Mouse (Mus musculus) MEL-GATA-1-ER (cell line): ENCODE measurements at regions not wholly inside any gene's neighbourhood (a gene's known extent, or its start where the extent isn't known, plus 50 kb on each side); places are given as distances from the start of the nearest gene placed in this dataset.
A peak's percentile ranks its signal among the peaks of the same experiment; 100 is the strongest.

ENCODE experiments used
- DNase-seq: peaks from one replicate; pipeline ENCODE4 v3.0.0-alpha.2; 2012; ENCODE audit warnings: low read depth; ENCODE audit errors: extremely low read depth

GRCm38 (mm10) chr15:97188545-97188944 is 58.4 kb upstream of the Pced1b start:
- no peak for DNase-seq

DNA sequence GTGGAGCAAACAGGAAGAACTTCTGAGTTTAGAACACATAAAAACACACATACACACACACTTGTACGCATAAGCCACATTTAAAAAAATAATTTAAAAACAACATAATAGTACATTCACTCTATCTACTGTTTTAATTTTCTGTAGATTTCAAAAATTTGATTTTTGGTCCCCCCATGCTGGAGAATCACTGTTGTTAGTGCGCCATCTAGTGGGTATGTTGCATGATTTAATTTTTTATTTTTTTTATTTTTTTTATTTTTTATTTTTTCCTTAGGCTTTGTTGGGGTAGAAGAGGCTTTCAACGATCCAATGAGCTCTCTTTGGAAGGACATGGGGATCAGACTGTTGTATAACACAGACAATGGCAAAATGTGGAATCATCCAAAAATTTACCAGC is 59.1 kb upstream of the Pced1b start:
- DNase-seq, result peak; percentile 13

DNA sequence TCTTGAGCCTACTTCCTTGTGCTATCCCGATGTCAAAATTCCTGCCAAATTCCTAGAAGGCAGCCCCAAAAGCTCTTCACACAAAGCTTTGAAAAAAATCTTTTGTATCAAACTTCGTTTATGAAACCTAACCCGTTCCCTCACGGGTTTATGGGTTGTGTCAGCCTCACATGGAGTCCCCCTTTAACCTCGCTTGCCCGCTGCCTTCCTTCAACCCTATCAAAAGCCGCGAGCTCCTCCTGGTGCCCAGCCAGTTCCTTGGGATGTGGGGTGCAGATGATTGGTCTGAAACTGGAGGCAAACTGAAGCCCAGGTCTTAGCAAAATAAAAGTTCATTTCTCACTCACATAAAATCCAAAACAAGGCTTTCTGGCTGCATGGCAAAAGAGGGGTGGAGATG is 60.9 kb upstream of the Pced1b start:
- no peak for DNase-seq

DNA sequence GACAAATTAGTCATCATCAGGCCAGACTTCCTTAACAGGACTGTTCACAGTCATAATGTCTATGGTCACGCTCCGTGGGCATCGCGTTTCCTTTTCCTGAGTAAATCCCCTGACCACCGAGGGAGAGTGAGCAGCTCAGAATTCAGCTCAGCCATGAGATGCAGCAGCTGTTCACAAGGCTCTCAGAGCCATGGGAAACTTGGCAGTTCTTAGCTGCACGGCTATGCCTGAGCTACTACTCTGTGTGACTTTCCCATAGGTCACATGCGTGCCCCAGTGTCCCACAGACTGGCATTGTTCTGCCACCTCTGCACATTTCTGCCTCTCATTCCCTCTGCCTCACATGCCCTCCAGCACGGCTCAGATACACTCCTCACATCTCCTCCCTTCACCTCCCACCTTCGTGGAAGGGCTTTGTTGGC is 64.3 kb upstream of the Pced1b start:
- no peak for DNase-seq

GRCm38 (mm10) chr15:97180970-97181669 is 65.8 kb upstream of the Pced1b start:
- DNase-seq, result no peak

DNA sequence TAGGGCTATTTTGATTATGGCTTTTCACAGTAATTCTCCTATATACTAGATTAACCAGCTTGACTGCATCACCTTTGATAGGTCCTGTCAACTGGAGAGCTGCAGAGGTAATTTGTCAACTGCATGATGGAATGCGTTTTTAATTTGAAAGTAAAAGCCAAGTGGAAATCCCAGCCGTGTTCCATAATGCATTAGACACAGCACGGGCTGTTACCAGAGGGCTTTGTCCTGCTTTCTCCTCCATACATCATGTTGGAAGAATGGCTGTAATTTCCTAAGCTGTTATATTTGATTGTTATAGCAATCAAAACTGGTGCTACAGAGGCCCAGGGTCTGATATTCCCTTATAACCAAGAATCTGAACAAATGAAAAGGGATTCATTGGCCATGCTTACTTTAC is 68.6 kb upstream of the Pced1b start:
- DNase-seq, result no peak

- no peak for DNase-seq
These were observed 69.1 kb upstream of the Pced1b start for GRCm38 (mm10) chr15:97177806-97178205.

GRCm38 (mm10) chr15:97174989-97175388 is 71.9 kb upstream of the Pced1b start:
- DNase-seq, result no peak

- no peak for DNase-seq
These were observed 73.7 kb upstream of the Pced1b start for GRCm38 (mm10) chr15:97173233-97173632.

- DNase-seq, result no peak
These were observed 76.8 kb upstream of the Pced1b start for GRCm38 (mm10) chr15:97170074-97170473.

DNA sequence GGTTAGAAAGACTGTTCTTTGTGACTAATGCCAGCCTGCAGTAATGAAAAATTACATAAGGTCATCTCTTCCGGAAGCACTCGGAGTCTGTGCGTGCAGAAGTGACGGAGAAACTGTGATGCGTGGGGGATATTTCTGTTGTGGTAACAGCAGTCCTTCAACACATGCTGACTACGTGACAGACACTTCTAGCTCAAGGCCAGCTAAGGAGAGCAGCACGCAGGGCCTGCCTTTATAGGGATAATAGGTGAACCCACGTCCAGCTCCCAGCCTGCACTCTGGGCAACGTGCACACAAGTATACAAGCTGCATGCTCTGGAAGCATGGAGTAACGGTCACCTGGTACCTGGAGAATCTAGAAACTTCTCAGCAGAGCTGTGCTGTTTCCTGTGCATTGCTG is 77.5 kb upstream of the Pced1b start:
- DNase-seq, result no peak

GRCm38 (mm10) chr15:97167116-97167515 is 79.8 kb upstream of the Pced1b start:
- DNase-seq, result no peak

- no peak for DNase-seq
These were observed 82.3 kb upstream of the Pced1b start for GRCm38 (mm10) chr15:97164616-97165015.

- no peak for DNase-seq
These were observed 82.9 kb upstream of the Pced1b start for GRCm38 (mm10) chr15:97163971-97164370.

- DNase-seq, result no peak
These were observed 83.8 kb upstream of the Pced1b start for GRCm38 (mm10) chr15:97163090-97163489.

- DNase-seq, result no peak
These were observed 84.6 kb upstream of the Pced1b start for GRCm38 (mm10) chr15:97162305-97162704.

DNA sequence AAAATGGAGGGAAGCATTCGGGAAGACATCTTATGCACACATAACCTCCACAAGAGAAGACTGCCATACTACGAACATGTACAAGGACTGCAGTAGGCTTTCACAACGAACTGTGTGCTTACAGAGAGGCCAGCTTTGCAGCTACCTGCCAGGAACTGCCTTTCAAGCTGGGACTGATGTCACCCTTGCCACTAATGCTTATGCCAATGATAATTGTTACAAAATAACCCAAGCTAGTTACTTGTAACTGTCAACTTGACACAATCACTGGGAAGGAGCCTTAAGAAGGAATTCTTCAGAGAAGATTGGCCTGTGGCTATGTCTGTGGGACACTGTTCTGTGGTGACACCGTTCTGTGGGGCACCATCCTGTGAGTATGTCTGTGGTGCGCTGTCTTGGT is 85.4 kb upstream of the Pced1b start:
- no peak for DNase-seq

DNA sequence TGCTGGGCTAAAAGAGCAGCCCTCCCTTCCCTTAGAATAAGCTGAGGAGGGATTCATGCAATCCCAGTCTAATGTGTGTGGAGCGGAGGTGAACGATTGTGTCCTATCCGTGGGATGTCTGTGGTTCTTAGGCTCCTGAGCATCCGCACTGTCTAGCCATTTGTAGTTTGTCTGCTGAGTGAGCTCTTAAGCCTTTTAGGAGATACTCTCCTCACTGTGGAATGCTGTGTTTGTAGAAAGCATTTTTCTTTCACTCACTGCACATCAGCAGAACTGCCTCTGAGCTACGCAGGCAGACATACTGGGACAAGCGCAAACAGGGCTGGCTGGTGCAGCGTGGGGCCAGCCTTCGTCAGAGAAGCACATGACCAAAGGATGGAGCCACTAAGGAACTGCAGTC is 94.6 kb upstream of the Pced1b start:
- DNase-seq, result no peak

DNA sequence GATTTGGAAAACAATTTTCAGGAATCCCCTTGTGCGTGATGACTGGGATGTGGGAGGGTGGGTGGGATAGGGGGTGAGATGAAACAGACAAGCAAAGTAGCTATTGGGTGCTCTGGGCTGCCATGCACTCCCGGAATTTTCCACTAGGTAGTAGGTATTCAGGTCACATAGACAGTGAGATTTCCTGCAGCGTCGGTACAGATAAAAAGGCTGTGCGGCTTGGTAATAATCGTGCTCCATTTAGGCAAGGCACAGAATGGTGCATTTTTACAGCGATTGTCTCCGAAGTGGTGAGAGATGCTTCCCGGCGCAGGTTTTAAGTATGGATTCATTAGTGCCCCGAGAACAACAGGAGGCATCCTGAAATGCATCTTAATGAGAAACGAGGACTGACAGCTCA is 95.1 kb upstream of the Pced1b start:
- DNase-seq, result no peak

DNA sequence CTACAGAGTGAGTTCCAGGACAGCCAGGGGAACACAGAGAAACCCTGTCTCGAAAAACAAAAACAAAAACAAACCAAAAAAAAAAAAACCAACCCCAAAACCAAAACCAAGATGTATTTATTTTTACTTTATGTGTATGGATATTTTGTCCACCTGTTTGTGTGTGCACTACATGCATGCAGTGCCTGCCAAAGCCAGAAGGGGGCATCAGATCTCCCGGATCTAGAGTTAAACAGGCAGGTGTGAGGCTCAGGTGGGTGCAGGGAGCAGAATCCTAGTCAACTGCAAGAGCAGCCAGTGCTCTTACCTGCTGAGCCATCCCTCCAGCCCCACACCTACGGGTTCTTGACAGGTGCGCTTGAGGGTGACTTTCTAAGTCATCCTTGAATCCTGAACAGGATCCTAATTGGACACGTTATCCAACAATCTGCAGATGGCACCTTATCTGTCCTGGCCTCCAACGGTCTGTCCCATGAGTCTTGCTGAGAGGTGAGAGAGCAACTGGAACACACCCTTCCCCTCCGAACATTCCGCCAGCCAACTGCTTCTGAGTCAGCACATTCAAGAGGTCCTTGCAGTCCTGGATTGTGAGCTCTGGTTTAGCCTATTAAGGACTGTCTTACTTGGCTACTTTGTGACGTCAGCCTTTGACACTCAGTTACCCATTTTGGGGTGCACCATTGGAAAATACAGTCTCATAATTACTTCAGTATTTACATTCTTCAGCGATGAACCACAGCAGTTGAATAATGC is 95.4 kb upstream of the Slc38a4 start:
- no peak for DNase-seq

DNA sequence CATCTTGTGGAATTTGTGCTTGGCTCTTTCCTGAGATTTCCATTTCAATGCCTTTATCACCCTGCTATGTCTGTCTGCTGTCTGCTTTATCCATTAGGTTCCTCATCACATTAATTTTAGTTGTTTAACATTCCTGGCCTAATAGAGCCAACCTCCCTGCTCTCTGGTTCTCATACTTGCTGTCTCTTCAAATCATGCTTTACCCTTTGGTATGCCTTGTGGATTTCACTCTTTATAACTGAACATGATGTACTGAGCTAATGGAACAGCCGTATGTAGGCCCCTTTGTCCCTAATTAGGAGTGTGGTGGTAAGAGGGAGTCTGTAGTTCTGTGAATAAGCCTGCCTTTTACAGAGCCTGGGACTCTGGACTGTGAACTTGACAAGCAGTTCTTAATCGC is 86.2 kb upstream of the Slc38a4 start:
- DNase-seq, result no peak

DNA sequence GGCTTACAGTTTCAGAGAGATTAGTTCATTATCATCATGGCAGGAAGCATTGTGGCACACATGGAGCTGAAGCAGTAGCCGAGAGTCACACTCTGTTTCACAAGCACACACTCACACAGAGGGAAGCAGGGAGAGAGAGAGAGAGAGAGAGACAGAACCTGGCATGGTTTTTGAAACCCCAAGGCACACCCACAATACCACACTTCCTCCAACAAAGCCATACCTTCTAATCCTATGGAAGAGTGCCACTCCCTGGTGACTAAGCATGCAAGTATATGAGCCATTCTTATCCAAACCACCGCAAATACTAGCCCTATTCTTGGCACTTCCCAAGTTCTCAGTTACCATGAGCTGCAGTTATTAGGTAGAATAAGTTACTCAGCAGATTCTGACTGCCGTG is 82.5 kb upstream of the Slc38a4 start:
- no peak for DNase-seq

DNA sequence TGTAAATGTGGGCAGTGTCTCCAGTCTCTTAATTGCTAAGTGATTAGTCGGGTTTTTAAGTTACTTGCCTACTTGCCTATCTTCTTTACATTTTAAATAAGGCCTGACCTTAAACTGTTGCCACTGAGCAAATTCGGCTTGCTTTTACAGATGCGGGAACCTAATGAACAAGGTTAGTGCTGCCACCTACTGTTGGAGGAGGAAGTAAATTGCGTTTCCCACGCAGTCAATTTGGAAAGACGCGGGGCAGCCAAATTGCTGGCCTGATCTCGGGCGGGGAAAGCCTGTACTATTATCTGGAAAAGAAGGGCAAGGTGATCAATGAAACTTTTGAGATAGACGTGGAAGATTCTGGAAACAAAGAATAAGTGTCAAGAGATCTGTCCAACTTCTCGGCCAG is 79.5 kb upstream of the Slc38a4 start:
- peak; percentile 74 for DNase-seq
